In genomic region chr4:140524927-140525326, GRCm38 (mm10) we compare ENCODE assay signal across 24 mouse cellular contexts.
DNase-seq lines count a peak whose midpoint lies in the region; ATAC-seq and TF ChIP-seq lines count a peak whose summit lies in the region.
"Had no signal": no experiment of that assay in that cellular context is flagged by ENCODE, and none has a peak within 500 bp of the region (broad histone marks: within the 10 kb centered on the region; RNA-seq: fewer than 3 reads in every experiment).

No protein-coding gene starts in this region.

- H3K9ac ChIP-seq in forebrain, embryonic 12.5 days: no peak overlapping the region
- no peak overlapping the region for H3K9ac ChIP-seq in kidney, postnatal 0 days (ENCODE audit: low read depth, low read length)
- no peak overlapping the region for H3K9ac ChIP-seq in liver, postnatal 0 days (replicated peaks)
- H3K9ac ChIP-seq: hindbrain, embryonic 15.5 days; liver, embryonic 15.5 days; lung, embryonic 15.5 days; midbrain, embryonic 15.5 days had no signal

- TF ChIP-seq EP300 in liver, postnatal 0 days (IDR thresholded peaks at IDR 0.05; ENCODE audit: low read depth): no peak

- H3K4me1 ChIP-seq in forebrain, embryonic 12.5 days: peaks cover 11% of the 10 kb centered on the region
- peaks cover 4% of the 10 kb centered on the region for H3K4me1 ChIP-seq in forebrain, embryonic 10.5 days
- no peaks in the 10 kb centered on the region; the same call in 1 of the 2 replicates for H3K4me1 ChIP-seq in kidney, postnatal 0 days (replicated peaks; ENCODE audit: insufficient read depth, low read length)
- no peaks in the 10 kb centered on the region for H3K4me1 ChIP-seq in liver, postnatal 0 days (ENCODE audit: insufficient read depth)
- H3K4me1 ChIP-seq: liver, embryonic 15.5 days; lung, embryonic 15.5 days had no signal

- H3K4me3 ChIP-seq in forebrain, embryonic 12.5 days (replicated peaks): no peak overlapping the region
- H3K4me3 ChIP-seq in forebrain, embryonic 10.5 days: no peak overlapping the region
- H3K4me3 ChIP-seq in kidney, postnatal 0 days (replicated peaks; ENCODE audit: low read depth, low read length): no peak overlapping the region
- H3K4me3 ChIP-seq in liver, postnatal 0 days (ENCODE audit: low read depth, low read length): no peak overlapping the region
- H3K4me3 ChIP-seq: hindbrain, embryonic 10.5 days; hindbrain, embryonic 15.5 days; liver, embryonic 15.5 days; lung, embryonic 15.5 days; midbrain, embryonic 10.5 days; midbrain, embryonic 15.5 days had no signal

- no peak for TF ChIP-seq CTCF in kidney, postnatal 0 days (IDR thresholded peaks at IDR 0.05; ENCODE audit: low read depth)
- TF ChIP-seq CTCF in liver, postnatal 0 days (IDR thresholded peaks at IDR 0.05; ENCODE audit: low read depth): no peak

- 85% methylated on average over 13 of the region's 13 CpGs for WGBS in forebrain, embryonic 12.5 days
- 89% methylated on average over 13 of the region's 13 CpGs for WGBS in forebrain, embryonic 10.5 days
- 35% methylated on average over 13 of the region's 13 CpGs for WGBS in kidney, postnatal 0 days
- WGBS in liver, postnatal 0 days (ENCODE audit: insufficient replicate concordance): 86% methylated on average over 13 of the region's 13 CpGs

- H3K27ac ChIP-seq in forebrain, embryonic 12.5 days: 0 out of 2 replicates have a peak overlapping the region, but pooled peaks have one; percentile 13
- H3K27ac ChIP-seq in forebrain, embryonic 10.5 days: no peak overlapping the region
- H3K27ac ChIP-seq in kidney, postnatal 0 days: no peak overlapping the region
- H3K27ac ChIP-seq in liver, postnatal 0 days (ENCODE audit: low read depth): no peak overlapping the region
- H3K27ac ChIP-seq: hindbrain, embryonic 10.5 days; hindbrain, embryonic 15.5 days; liver, embryonic 15.5 days; lung, embryonic 15.5 days; midbrain, embryonic 10.5 days; midbrain, embryonic 15.5 days had no signal

- no peak overlapping the region for H3K4me2 ChIP-seq in forebrain, embryonic 12.5 days
- no peak overlapping the region for H3K4me2 ChIP-seq in kidney, postnatal 0 days (ENCODE audit: low read length)
- H3K4me2 ChIP-seq in liver, postnatal 0 days (ENCODE audit: low read depth, low read length): no peak overlapping the region
- H3K4me2 ChIP-seq: hindbrain, embryonic 15.5 days; liver, embryonic 15.5 days; lung, embryonic 15.5 days; midbrain, embryonic 15.5 days had no signal

- no peak for ATAC-seq in forebrain, embryonic 12.5 days (ENCODE audit: low FRiP score)
- ATAC-seq in kidney, postnatal 0 days (replicated peaks; ENCODE audit: low FRiP score, low read depth): 0 out of 2 replicates have a peak, but pooled peaks have one; percentile 38
- no peak for ATAC-seq in liver, postnatal 0 days
- ATAC-seq: activated CD4-positive, CD25-positive, alpha-beta regulatory T cell, adult 4 months; inflammation-experienced regulatory T-cells, adult 6 months; midbrain, embryonic 15.5 days had no signal

- peaks cover 36% of the 10 kb centered on the region for H3K36me3 ChIP-seq in forebrain, embryonic 12.5 days (replicated peaks)
- H3K36me3 ChIP-seq in forebrain, embryonic 10.5 days (replicated peaks): peaks cover 67% of the 10 kb centered on the region
- peaks cover 21% of the 10 kb centered on the region for H3K36me3 ChIP-seq in kidney, postnatal 0 days (ENCODE audit: insufficient read depth, low read length)
- peaks cover 7% of the 10 kb centered on the region; the same call in 1 of the 2 replicates for H3K36me3 ChIP-seq in liver, postnatal 0 days (replicated peaks; ENCODE audit: insufficient read depth, low read length)
- H3K36me3 ChIP-seq: hindbrain, embryonic 15.5 days; liver, embryonic 15.5 days; midbrain, embryonic 15.5 days had no signal

- no peak for DNase-seq in forebrain, embryonic 10.5 days (ENCODE audit: extremely low spot score, low spot score)
- DNase-seq in kidney, adult 8-10 months: peak; percentile 32 to 43
- DNase-seq in kidney, postnatal 0 days (ENCODE audit: low spot score): peak; percentile 38
- DNase-seq in kidney, postnatal 4 days: peak; percentile 59 to 73
- no peak for DNase-seq in spleen, postnatal 4 days (ENCODE audit: low spot score in 2 of 2)
- DNase-seq in c-Kit-positive CD71-positive TER-119-positive erythroid progenitor cells, embryonic 14.5 days (ENCODE audit: low spot score): no peak
- DNase-seq in liver, postnatal 0 days: no peak
- DNase-seq: adrenal gland, adult 2 months; cerebellum, adult 8-10 months; cerebellum, postnatal 25 days; gastrocnemius, postnatal 10 days; heart, postnatal 14 days; layer of hippocampus, postnatal 36 days; thymus, postnatal 14 days had no signal

- H3K27me3 ChIP-seq in forebrain, embryonic 12.5 days: no peaks in the 10 kb centered on the region
- H3K27me3 ChIP-seq in forebrain, embryonic 10.5 days (ENCODE audit: poor library complexity, severe bottlenecking): no peaks in the 10 kb centered on the region
- no peaks in the 10 kb centered on the region for H3K27me3 ChIP-seq in kidney, postnatal 0 days (ENCODE audit: insufficient read depth, low read length)
- H3K27me3 ChIP-seq in liver, postnatal 0 days (ENCODE audit: insufficient read depth, low read length): no peaks in the 10 kb centered on the region
- H3K27me3 ChIP-seq: CH12.LX; hindbrain, embryonic 15.5 days; liver, embryonic 15.5 days; lung, embryonic 15.5 days; midbrain, embryonic 15.5 days had no signal

- H3K9me3 ChIP-seq in forebrain, embryonic 12.5 days: no peaks in the 10 kb centered on the region
- H3K9me3 ChIP-seq in forebrain, embryonic 10.5 days: no peaks in the 10 kb centered on the region
- H3K9me3 ChIP-seq in kidney, postnatal 0 days (replicated peaks; ENCODE audit: low read length): no peaks in the 10 kb centered on the region
- no peaks in the 10 kb centered on the region for H3K9me3 ChIP-seq in liver, postnatal 0 days (ENCODE audit: low read length)
- H3K9me3 ChIP-seq: hindbrain, embryonic 10.5 days; hindbrain, embryonic 15.5 days; liver, embryonic 15.5 days; lung, embryonic 15.5 days; midbrain, embryonic 10.5 days; midbrain, embryonic 15.5 days had no signal

Comparison
In these comparisons a context has a peak if more than half of its experiments do, and no peak if none do; other contexts are left out.
1. DNase-seq: peak in kidney, adult 8-10 months (2 of 2), kidney, postnatal 0 days (single experiment) and kidney, postnatal 4 days (2 of 2); none in forebrain, embryonic 10.5 days (single experiment), spleen, postnatal 4 days (0 of 2), c-Kit-positive CD71-positive TER-119-positive erythroid progenitor cells, embryonic 14.5 days (single experiment) and liver, postnatal 0 days (single experiment).